Mouse (Mus musculus): Measurements from ENCODE around the gene Ccna2. TPM values are rescaled to one million over a fixed set of nuclear protein-coding genes. Genes with fewer than 3 reads are reported as not detected.
"Not testable (repeated sequence)": the region's sequence is repeated elsewhere in the genome, so short reads cannot be mapped to it uniquely, and the experiment has no call there.

Gene Ccna2
- 1 to 10 TPM; 1.4 to 1.7 TPM for total RNA-seq (2021)

DNA sequence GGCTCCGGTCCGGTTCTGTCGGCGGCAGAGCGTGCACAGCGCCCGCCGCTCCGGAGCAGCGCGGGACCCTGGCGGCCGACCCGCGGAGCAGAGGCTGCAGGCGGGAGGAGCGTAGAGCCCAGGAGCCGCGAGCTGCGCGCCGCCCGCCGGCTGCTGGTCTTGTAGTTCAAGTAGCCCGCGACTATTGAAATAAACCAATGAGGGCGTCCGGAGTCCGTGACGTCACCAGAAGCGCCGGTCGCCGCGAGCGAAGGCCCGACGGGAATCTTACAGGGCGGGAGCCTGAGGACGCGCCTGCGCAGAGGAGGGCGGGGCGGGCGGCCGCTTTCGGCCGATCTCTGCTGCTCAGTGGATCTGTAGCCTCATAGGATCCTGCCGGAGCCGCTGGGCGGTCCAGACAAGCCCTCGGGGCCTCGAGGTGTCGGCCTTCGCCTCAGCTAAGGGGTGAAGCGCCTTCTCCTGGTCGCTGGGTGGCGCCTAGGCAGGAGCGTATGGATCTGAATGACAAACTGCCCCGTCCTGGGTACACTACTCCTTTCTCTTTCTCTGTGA, at the start of gene Ccna2:
Gene Ccna2, minus strand, starts transcription at position 324 of the 552 bp plus-strand sequence.
- intact Hi-C loops (cut with DNase I) = loop anchor here (1.0 to 2.0 kb wide), 2 partner anchors 19 to 41 kb away; partner anchors contain the start of genes Bbs7 and Exosc9
- peak; percentile 96 to 99 for DNase-seq (ENCODE audit: low spot score in 2 of 2)

DNA sequence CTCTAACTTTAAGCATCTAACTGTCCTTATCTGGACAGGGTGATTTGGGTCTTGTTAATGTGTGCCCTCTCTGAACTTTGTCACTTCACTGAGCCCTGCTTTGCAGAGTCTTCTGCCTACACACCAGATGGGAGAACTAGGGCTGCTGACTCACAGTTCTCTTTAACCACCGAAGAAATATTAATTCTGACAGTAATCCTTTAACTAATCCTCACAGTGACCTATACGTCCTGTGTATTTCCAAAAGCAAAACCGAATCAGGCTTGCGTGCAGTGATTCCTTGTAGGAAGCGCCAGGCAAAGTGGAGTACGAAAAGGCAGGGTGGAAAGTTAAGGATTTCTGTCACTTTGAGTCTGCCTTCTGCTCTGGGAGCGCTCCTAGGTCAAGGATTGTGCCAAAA, 46.2 kb upstream of the Ccna2 start:
- no peak for DNase-seq (ENCODE audit: low spot score in 2 of 2)
- intact Hi-C loops (cut with DNase I) = no loop called here

DNA sequence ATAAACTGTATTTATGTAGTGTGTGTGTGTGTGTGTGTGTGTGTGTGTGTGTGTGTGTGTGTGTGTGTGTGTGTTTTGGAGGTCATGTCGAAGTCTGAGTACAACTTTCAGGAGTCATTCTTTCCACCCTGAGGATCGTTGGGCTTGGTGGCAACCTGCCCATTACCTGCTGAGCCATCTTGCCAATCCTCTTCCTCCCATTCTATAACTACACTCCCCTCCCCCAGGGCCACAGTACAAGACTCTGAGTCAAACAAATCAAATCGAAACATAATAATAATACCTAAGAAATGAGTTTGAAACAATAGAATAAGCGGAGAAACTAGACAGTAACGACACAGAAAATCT, 41.9 kb upstream of the Ccna2 start:
- intact Hi-C loops (cut with DNase I) = loop anchor here (1.0 kb wide), 1 partner anchor 42 kb away; the partner anchor contains the start of gene Ccna2
- no peak for DNase-seq (ENCODE audit: low spot score in 2 of 2)

DNA sequence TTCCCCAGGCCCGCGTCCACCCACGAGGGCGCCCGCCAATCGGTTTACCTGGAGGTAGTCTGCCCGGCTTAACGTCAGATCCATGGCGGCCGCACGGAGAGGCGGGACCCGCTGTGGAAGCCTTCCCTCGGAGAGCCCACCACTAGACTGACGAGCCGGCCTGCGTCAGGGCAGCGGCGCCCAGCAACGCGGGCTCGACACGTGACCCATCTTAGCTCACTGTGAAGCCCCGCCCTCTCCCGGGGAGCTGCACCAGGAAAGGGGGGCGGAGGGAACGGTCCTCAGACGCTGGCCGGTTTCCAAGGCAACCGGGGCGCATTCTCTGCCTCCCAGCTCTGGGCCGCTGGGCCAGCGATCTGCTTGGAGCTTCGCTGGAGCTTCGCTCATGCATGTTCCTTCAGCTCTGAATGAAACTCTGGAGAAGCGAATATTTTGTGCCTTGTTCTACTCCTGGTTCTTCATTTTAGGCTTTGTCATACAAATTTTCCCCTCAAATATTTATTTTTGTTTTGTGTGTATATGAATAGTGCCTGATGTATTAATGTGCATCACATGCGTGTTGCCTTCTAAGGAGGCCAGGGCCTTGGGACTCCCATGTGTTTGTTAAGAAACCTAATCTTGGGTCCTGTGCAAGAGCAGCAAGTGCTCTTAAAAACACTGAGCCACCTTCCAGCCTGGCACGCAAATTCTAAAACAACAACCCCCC, 41.4 kb upstream of the Ccna2 start, which contains the start of gene Bbs7:
Gene Bbs7, minus strand, starts transcription at position 276 of the 706 bp plus-strand sequence.
- peak; percentile 97 for DNase-seq (ENCODE audit: low spot score in 2 of 2)
- intact Hi-C loops (cut with DNase I) = loop anchor here (1.0 kb wide), 1 partner anchor 41 kb away; the partner anchor contains the start of gene Ccna2

DNA sequence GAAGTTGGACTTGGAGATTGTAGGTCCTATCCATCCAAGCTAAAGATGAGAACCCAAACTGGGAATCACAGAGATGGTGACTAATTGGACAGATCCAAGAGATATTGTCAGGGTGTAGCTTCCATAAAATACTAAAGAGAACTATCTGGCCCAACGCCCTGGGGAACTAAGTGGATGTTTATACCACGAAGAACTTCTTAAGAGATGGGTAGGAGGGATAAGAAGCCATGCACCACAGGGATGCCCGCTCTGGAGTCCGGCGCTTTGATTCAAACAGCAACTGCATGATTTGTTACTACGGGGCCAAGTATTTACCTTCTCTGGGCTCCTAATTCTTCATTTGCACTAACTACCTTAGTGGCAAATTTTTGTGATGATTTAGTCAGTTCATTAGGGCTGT, 40.7 kb upstream of the Ccna2 start:
- intact Hi-C loops (cut with DNase I) = loop anchor here (1.0 kb wide), 1 partner anchor 40 kb away; the partner anchor contains the start of gene Ccna2
- peak; percentile 7 to 18 for DNase-seq (ENCODE audit: low spot score in 2 of 2)

DNA sequence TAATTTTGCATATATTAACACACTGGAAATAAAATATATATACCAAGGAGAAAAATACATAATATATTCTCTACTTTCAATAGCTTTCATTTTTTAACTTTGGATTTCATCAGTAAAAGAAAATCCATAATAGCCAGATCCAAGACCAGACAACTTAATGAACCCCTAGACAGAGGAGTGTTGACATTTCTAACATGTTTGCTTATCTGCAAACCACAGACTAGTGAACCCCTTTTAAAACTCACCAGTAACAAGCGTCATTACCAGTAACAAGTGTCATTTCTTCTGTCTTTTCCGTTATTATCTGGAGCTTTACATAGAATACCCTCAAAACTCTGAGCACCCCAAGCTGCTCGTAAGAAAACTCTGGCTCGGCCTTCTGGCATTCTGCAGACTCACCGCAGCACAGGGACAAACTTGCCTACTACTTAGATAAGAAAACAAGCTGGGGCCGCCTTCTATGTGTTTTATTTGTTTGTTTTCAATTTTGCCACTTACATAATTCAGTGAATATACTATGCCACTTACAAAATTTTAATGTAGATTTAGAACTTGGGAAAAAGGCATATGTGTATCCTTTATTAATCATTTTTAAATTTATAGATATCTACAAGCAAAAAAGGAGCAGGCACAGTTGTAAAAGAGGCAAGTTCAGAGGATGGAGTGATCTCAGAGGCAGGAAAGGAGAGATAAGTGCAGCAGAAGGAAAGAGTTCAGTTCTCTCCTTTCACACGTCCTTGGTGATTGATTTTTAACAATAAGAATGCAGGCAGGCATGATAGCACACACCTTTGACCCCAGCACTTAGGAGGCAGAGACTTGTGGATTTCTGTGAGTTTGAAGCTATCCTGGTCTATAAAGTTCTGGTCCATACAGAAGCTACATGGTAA, 34.2 kb upstream of the Ccna2 start:
- intact Hi-C loops (cut with DNase I) = no loop called here
- no peak for DNase-seq (ENCODE audit: low spot score in 2 of 2)

DNA sequence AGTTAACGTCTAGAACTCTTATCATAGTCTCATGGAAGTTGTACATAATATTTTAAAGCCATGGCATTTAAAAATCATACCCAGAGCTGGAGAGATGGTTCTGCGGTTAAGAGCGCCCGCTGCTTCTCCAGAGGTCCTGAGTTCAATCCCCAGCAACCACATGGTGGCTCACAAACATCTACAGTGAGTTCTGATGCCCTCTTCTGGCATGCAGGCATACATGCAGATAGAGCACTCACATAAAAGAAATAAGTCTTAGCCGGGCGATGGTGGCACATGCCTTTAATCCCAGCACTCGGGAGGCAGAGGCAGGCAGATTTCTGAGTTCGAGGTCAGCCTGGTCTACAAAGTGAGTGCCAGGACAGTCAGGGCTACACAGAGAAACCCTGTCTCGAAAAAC, 27.8 kb upstream of the Ccna2 start:
- DNase-seq (ENCODE audit: low spot score in 2 of 2); intact Hi-C loops (cut with DNase I): not testable (repeated sequence)

DNA sequence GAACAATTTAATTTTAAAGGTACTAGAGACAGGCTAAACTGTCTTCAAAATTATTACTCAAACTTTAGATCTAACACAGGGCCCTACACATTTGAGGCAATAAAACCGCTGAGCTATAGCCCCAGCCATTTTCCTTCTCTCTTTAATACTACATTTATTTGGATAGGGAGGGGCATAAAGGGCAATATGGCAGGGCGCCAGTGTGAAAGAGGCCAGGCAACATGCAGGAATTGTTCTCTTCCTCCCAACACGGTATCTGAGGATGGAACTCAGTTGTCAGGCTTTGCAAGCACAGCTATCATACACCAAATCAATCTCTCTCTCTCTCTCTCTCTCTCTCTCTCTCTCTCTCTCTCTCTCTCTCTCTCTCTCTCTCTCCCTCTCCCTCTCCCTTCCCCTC, 26.9 kb upstream of the Ccna2 start:
- intact Hi-C loops (cut with DNase I) = no loop called here
- no peak for DNase-seq (ENCODE audit: low spot score in 2 of 2)

DNA sequence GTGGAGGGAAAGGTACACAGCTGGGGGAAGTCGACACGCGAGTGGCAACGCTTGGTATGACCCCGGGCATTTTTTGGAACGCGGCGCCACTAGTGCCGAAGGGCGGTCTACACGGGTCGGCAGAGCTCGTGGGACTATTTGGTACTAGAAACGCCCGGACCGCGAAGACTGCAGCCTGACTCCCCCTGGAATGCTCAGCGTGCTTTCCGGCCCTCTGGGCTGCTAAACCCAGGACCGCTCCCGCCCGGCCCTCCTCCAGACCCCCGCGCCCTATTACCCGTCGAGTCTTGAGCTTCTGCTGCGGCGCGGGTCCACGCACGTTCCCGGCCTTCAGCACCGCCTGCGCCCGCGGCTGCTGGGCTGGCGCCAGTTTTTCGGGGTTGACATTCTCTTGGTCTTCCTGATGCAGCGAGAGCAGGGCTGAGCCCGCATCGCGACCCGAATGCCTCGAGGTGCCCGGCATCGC, 556 bp downstream of the Ccna2 start:
- no peak for DNase-seq (ENCODE audit: low spot score in 2 of 2)
- intact Hi-C loops (cut with DNase I) = loop anchor here (2.0 kb wide), 1 partner anchor 19 kb away; the partner anchor contains the start of gene Exosc9

DNA sequence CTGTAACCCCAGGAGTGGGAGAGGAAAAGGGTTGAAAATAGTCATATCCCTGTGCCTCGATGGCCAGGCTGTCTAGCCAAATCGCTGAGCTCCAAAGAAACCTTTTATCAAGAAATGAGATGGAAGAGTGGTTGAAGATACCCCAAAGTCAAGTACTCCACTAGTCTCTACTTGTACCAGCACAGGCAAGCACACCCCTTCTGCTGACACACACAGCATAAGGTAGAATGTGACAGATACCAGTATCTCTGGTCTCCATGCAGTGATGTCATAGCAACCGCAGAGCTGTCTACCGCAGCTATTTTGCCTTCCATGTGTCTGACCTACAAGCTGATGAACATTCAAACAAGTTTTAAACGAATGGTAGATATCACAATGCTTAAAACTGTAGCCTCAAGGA, 2.1 kb downstream of the Ccna2 start:
- no peak for DNase-seq (ENCODE audit: low spot score in 2 of 2)
- intact Hi-C loops (cut with DNase I) = loop anchor here (2.0 kb wide), 1 partner anchor 17 kb away; the partner anchor contains the start of gene Exosc9

DNA sequence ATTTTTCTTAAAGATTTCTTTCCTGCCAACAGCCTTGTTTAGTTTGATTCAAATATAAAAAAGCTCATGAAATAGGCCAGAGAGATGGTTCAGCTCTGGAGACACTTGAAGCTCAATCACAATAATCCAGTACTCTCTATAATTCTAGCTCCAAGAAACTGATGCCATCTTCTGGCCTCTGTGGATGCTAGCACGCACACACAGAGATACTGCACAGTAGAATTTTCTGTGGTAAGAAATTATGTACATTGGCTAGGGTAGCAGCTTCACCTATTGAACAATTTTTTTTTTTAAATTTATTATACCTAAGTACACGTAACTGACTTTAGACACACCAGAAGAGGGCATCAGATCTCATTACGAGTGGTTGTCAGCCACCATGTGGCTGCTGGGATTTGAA, 8.3 kb downstream of the Ccna2 start:
- intact Hi-C loops (cut with DNase I) = no loop called here
- no peak for DNase-seq (ENCODE audit: low spot score in 2 of 2)

DNA sequence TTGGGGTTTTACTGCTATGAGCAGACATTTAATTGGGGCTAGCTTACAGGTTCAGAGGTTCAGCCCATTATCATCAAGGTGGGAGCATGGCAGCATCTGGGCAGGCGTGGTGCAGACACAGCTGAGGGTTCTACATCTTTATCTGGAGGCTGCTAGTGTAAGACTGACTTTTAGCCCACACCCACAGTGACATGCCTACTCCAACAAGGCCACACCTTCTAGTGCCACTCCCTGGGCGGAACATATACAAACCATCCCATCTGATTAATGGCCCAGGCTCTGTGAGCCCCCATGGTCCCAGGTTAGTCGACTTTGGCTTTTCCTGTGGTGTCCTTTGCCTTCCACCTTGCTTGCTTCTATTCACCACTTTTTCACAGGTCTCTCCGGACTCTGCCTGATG, 12.3 kb downstream of the Ccna2 start:
- no peak for DNase-seq (ENCODE audit: low spot score in 2 of 2)
- intact Hi-C loops (cut with DNase I) = no loop called here

DNA sequence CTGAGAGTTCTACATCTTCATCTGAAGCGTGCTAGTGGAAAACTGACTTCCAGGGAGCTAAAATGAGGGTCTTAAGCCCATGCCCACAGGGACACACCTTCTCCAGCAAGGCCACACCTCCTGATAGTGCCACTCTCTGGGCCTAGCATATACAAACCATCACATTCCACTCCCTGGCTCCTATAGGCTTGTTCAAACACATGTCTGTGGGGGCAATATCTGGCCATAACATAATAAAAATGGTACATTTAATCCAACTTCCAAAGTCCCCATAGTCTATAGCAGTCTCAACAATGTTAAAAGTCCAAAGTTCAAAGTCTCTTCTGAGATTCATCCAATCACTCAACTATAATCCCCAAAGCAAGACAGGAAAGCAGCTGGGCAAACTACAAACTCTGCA, 14.3 kb downstream of the Ccna2 start:
- no peak for DNase-seq (ENCODE audit: low spot score in 2 of 2)
- intact Hi-C loops (cut with DNase I) = no loop called here

DNA sequence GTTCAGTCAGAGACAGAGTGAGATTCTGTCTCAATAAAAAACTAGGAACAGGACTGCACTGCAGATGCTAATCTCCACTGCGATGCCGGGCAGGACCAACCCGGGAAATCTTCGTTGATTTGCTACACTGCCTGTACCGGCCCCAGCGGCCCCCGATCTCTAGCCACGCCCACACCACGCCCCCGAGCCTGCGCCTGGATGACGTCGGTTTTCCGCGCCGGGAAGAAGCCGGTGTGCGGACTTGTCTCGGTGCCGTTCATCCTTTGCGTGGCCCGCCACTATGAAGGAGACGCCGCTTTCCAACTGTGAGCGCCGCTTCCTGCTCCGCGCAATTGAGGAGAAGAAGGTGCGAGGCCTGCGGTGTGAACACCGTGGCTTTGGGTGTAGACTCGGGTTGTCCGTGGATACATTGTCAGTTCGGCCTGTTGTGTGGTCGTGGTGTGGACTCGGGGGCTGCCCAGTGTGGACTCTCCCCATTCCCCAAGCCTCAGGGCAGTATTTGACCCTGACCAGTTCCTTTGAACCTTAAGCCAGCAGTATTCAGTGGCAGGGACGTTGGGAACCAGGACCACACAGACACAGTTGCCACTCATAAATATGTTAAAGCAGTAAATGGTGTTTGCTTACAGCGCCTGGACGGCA, 19.4 kb downstream of the Ccna2 start, which contains the start of gene Exosc9:
Gene Exosc9, plus strand, starts transcription at position 201 of the 642 bp plus-strand sequence.
- intact Hi-C loops (cut with DNase I) = loop anchor here (2.0 kb wide), 1 partner anchor 18 kb away; no protein-coding TSS in a partner anchor
- peak; percentile 96 to 97 for DNase-seq (ENCODE audit: low spot score in 2 of 2)

DNA sequence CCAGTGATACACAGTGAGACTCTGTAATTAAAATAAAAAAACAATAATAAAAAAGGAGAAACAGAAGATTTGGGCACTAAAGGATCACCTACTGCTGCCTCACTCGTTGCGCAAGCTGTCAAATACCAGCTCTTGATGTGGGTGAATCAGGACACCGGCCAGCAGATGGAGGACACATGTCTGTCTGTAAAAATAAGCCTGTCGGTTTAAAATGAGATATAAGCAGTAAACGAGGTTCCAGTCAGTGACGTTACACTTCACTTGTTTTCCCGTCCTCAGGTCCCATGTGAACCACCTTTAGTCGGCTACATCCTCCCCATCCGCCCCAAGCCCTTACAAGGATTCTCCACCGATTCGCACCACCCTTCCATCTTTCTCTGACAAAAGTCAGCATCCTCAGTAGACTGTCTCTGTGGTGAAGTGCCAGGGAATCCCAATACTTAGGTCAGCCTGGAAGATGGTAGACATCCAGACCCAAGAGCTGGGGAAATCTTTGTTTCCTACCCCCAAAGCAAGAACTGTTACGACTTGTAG, 20.0 kb downstream of the Ccna2 start:
- intact Hi-C loops (cut with DNase I) = loop anchor here (2.0 kb wide), 1 partner anchor 19 kb away; no protein-coding TSS in a partner anchor
- DNase-seq (ENCODE audit: low spot score in 2 of 2) = peak; percentile 43 to 77

DNA sequence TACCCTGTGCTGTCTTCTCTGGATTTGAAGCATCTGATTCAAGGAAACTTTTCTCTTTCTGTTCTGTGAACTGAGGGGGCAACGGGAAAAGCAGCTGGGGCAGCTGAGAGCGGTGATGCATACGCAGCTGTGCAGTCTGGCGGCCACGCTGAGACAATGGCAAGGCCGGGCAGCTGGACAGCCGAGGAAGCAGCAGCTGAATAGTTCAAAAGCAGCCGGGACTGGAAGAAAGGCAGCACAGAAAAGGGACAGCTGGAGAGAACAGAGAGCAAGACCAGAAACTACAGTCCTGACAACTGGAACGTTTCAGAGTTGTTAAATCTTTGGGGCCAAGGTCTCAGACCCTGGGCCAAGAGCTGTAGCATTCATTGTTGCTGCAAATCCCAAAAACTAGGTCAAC, 20.6 kb downstream of the Ccna2 start:
- intact Hi-C loops (cut with DNase I) = no loop called here
- peak in 1 of 2 experiments; percentile 55 for DNase-seq (ENCODE audit: low spot score in 2 of 2)

DNA sequence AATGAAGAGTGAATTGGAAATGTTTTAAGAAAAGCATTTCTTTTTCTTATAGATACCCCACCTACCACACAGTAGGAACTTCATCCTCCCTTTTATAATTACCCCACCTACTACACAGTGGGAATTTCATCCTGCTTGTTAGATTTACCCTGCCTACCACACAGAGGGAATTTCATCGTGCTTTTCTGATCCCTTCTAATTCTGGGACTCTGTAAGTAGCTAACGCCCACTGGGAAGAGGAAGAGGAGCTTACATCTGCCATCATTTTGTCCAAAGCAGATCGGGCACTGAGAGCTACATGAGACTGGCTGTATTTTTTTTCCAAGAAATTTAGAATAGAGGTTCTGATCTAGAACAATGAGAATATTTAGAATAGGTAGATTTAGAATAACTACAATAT, 27.0 kb downstream of the Ccna2 start:
- DNase-seq (ENCODE audit: low spot score in 2 of 2) = peak in 1 of 2 experiments; percentile 74
- intact Hi-C loops (cut with DNase I) = loop anchor here (2.0 kb wide), 2 partner anchors 14 to 28 kb away; no protein-coding TSS in a partner anchor

DNA sequence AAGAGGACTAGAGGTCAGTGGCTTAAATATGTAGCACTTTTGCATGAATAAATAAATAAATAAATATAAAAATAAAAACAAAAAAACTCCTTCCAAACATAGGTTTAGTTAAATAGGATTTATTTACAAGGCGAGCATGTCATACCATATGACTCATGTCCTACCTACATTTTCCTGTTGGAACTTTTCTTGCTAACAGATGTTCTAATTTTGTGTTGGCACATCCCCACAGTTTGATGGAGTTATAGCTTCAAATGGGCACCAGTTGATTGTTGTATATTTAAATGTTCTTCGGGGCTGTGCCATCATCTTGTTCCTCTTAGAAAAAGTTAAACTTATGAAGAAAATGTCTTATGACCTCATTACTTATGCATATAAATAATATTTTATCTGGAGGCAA, 30.6 kb downstream of the Ccna2 start:
- intact Hi-C loops (cut with DNase I) = no loop called here
- peak in 1 of 2 experiments; percentile 63 for DNase-seq (ENCODE audit: low spot score in 2 of 2)

DNA sequence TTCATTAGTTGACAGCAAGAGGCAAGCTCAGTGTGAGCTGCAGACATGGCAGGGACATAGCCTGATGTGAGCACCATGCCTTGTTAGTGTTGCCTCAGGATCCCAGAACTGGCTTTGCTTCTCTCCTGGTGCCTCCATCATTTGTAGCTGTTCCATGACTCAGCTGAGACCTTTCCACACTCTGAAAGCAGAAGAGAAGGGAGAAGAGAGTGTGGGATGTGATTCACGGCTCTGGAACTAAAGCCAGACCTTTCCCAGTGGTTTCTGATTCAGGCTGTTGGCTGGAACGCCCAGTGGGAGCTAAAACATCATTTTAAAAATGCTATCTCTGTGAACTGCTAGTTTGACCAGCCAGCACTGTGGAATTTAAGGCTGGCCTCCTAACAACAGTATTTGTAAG, 31.2 kb downstream of the Ccna2 start:
- peak in 1 of 2 experiments; percentile 82 for DNase-seq (ENCODE audit: low spot score in 2 of 2)
- intact Hi-C loops (cut with DNase I) = no loop called here
